Mouse (Mus musculus): Measurements from ENCODE around the gene Rbfox1. TPM values are rescaled to one million over a fixed set of nuclear protein-coding genes. Genes with fewer than 3 reads are reported as not detected.

The Rbfox1 gene
- total and polyA plus RNA-seq, 3 experiments: not detected

DNA sequence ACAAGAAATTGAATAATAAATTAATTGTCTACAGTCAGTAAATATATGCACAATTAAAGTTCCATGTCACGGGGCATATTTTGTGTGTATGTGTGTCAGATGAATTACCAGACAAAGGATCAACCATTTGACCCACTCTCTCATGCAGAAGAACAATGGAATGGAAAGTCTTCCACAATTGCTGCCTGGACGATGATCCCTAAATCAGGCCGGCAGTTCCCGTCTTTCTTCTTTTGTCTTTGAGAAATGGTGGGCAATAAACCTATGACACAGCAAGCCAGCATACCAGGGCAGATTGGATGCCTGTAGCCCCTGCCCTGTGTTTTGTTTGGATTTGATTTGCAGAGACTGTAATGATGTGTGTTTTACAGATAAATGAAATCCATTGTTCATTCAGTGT, 362.4 kb downstream of the Rbfox1 start:
- no peaks in the 10 kb centered on the region for H3K9me3 ChIP-seq (replicated peaks; ENCODE audit: insufficient read depth, low read length)
- H3K79me2 ChIP-seq (ENCODE audit: control insufficient read depth, insufficient read depth, low read length, poor library complexity): no peaks in the 10 kb centered on the region
- no peak overlapping the region for H3K27ac ChIP-seq (ENCODE audit: control insufficient read depth, low read depth, low read length)
- H3K27me3 ChIP-seq (ENCODE audit: control insufficient read depth in 1 of 2, insufficient read depth in 2 of 2, low read length in 2 of 2): no peaks in the 10 kb centered on the region
- H3K36me3 ChIP-seq (ENCODE audit: control insufficient read depth in 1 of 2, insufficient read depth in 2 of 2, low read length in 2 of 2): no peaks in the 10 kb centered on the region
- no peak for TF ChIP-seq JUND (IDR thresholded peaks at IDR 0.05; ENCODE audit: low read depth, low read length)
- TF ChIP-seq ETS1 (IDR thresholded peaks at IDR 0.05; ENCODE audit: low read depth, low read length): no peak
- no peak for TF ChIP-seq TCF12 (IDR thresholded peaks at IDR 0.05; ENCODE audit: low read depth, low read length)
- no peak for TF ChIP-seq E2F4 (IDR thresholded peaks at IDR 0.05; ENCODE audit: borderline replicate concordance, low read depth, low read length)
- no peak for TF ChIP-seq CHD2 (IDR thresholded peaks at IDR 0.05; ENCODE audit: low read length)
- no peak for TF ChIP-seq SMC3 (IDR thresholded peaks at IDR 0.05; ENCODE audit: low read depth, low read length)
- no peak for TF ChIP-seq MYB (IDR thresholded peaks at IDR 0.05; ENCODE audit: low read depth, low read length)
- no peak for TF ChIP-seq MXI1 (IDR thresholded peaks at IDR 0.05; ENCODE audit: low read depth, low read length)
- TF ChIP-seq MYC (IDR thresholded peaks at IDR 0.05; ENCODE audit: low read depth, low read length): no peak
- TF ChIP-seq TBP (IDR thresholded peaks at IDR 0.05; ENCODE audit: low read depth, low read length): no peak
- TF ChIP-seq UBTF (IDR thresholded peaks at IDR 0.05; ENCODE audit: borderline replicate concordance, insufficient read depth, low read depth, low read length): no peak
- no peak for TF ChIP-seq NRF1 (IDR thresholded peaks at IDR 0.05; ENCODE audit: insufficient read depth, low read depth, low read length, poor library complexity, severe bottlenecking)
- TF ChIP-seq ZKSCAN1 (IDR thresholded peaks at IDR 0.05; ENCODE audit: low read depth, low read length): no peak
- TF ChIP-seq MEF2A (IDR thresholded peaks at IDR 0.05; ENCODE audit: extremely low read depth, insufficient replicate concordance, low read depth, low read length, poor library complexity, severe bottlenecking): no peak
- TF ChIP-seq POLR2AphosphoS2 (IDR thresholded peaks at IDR 0.05; ENCODE audit: low read length): no peak
- no peak for TF ChIP-seq ZNF384 (IDR thresholded peaks at IDR 0.05; ENCODE audit: low read depth, low read length)
- no peak for TF ChIP-seq KAT2A (conservative IDR thresholded peaks at IDR 0.05; ENCODE audit: low read depth, low read length)
- no peak for DNase-seq (ENCODE audit: low read depth, low spot score)
- no peaks in the 10 kb centered on the region for H3K4me1 ChIP-seq (ENCODE audit: control insufficient read depth in 1 of 2, insufficient read depth in 2 of 2, low read length in 2 of 2)
- no peak overlapping the region for H3K4me3 ChIP-seq (ENCODE audit: control insufficient read depth in 1 of 2, insufficient read depth in 1 of 2, low read depth in 2 of 2, low read length in 2 of 2)
- no peak overlapping the region for H3K9ac ChIP-seq (ENCODE audit: control insufficient read depth, low read depth, low read length, poor library complexity, severe bottlenecking)

DNA sequence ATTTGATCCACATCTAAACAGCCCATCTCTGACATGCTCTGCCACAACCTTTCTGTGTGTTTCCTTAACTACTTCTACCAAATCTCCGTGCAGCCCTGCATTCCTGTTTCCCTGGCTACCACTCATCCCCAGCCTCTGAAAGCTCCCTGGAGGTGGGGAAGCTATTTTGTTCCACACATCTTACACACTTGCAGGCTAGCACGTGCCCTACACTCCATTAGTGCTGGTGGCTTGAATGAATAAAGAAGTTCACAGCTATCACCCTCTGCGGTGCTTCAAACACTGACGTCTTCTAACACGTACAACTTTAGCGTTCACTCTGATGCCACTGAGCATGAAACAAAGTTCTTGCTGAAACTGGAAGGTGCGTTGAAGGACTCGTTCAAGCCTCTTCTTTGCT, 379.4 kb downstream of the Rbfox1 start:
- Histone ChIP-seq H3K36me3 (ENCODE audit: control insufficient read depth in 1 of 2, insufficient read depth in 2 of 2, low read length in 2 of 2) (no peaks in the 10 kb centered on the region), H3K4me3 (ENCODE audit: control insufficient read depth in 1 of 2, insufficient read depth in 1 of 2, low read depth in 2 of 2, low read length in 2 of 2) (no peak overlapping the region), H3K4me1 (ENCODE audit: control insufficient read depth in 1 of 2, insufficient read depth in 2 of 2, low read length in 2 of 2) (no peaks in the 10 kb centered on the region), H3K27me3 (ENCODE audit: control insufficient read depth in 1 of 2, insufficient read depth in 2 of 2, low read length in 2 of 2) (no peaks in the 10 kb centered on the region), H3K9me3 (replicated peaks; ENCODE audit: insufficient read depth, low read length) (no peaks in the 10 kb centered on the region), H3K27ac (ENCODE audit: control insufficient read depth, low read depth, low read length) (no peak overlapping the region), H3K79me2 (ENCODE audit: control insufficient read depth, insufficient read depth, low read length, poor library complexity) (no peaks in the 10 kb centered on the region), H3K9ac (ENCODE audit: control insufficient read depth, low read depth, low read length, poor library complexity, severe bottlenecking) (no peak overlapping the region)
- TF ChIP-seq USF1 (IDR thresholded peaks at IDR 0.05; ENCODE audit: low read depth, low read length): no peak
- TF ChIP-seq ELF1 (IDR thresholded peaks at IDR 0.05; ENCODE audit: low read depth, low read length): no peak
- TF ChIP-seq TCF12 (IDR thresholded peaks at IDR 0.05; ENCODE audit: low read depth, low read length): no peak
- TF ChIP-seq E2F4 (IDR thresholded peaks at IDR 0.05; ENCODE audit: borderline replicate concordance, low read depth, low read length): no peak
- TF ChIP-seq MAZ (IDR thresholded peaks at IDR 0.05; ENCODE audit: low read depth, low read length): no peak
- no peak for TF ChIP-seq TBP (IDR thresholded peaks at IDR 0.05; ENCODE audit: low read depth, low read length)
- no peak for TF ChIP-seq CHD2 (IDR thresholded peaks at IDR 0.05; ENCODE audit: low read length)
- no peak for TF ChIP-seq SMC3 (IDR thresholded peaks at IDR 0.05; ENCODE audit: low read depth, low read length)
- no peak for TF ChIP-seq EP300 (IDR thresholded peaks at IDR 0.05; ENCODE audit: low read depth in 1 of 2, low read length in 2 of 2)
- TF ChIP-seq UBTF (IDR thresholded peaks at IDR 0.05; ENCODE audit: borderline replicate concordance, insufficient read depth, low read depth, low read length): no peak
- TF ChIP-seq SIN3A (IDR thresholded peaks at IDR 0.05; ENCODE audit: low read length): no peak
- no peak for TF ChIP-seq HCFC1 (IDR thresholded peaks at IDR 0.05; ENCODE audit: low read depth, low read length)
- no peak for TF ChIP-seq RCOR1 (IDR thresholded peaks at IDR 0.05; ENCODE audit: low read depth, low read length)
- TF ChIP-seq CTCF (IDR thresholded peaks at IDR 0.05 in 2 of 3, conservative IDR thresholded peaks at IDR 0.05 in 1 of 3; ENCODE audit: control insufficient read depth in 1 of 3, insufficient read depth in 1 of 3, low read depth in 2 of 3, low read length in 3 of 3, poor library complexity in 1 of 3, severe bottlenecking in 1 of 3): no peak
- TF ChIP-seq MAFK (IDR thresholded peaks at IDR 0.05; ENCODE audit: borderline replicate concordance, low read depth, low read length): no peak
- DNase-seq (ENCODE audit: low read depth, low spot score): no peak
